Mouse (Mus musculus) lung, postnatal 4 days (tissue): ENCODE measurements around the gene Oxsr1.
A peak's percentile ranks its signal among the peaks of the same experiment; 100 is the strongest.
"Not testable (repeated sequence)": the region's sequence is repeated elsewhere in the genome, so short reads cannot be mapped to it uniquely, and the experiment has no call there.

ENCODE experiments used
- DNase-seq, 2 experiments: peaks; one replicate each; pipeline ENCODE4 v3.0.0; 2021

Oxsr1 gene

DNA sequence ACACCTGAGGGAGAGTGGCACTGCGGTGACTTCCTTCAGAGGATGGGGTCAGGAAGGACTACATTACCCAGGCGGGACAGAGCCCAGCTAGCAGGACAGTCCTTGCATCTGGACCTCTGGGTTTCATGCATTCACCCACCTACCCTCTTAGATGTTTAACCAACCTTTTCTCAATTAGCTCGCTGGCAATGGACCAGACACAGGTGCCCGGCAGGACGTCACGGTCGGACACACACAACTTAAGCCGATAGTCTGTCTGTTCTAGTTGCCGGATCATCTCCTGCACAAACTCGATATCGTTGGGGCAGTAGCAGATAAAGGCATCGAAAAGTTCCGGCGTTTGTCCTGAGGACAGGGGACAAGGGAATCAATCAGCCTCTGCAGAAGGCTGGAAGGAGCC is 15.6 kb upstream of the Oxsr1 start:
- DNase-seq, result no peak

DNA sequence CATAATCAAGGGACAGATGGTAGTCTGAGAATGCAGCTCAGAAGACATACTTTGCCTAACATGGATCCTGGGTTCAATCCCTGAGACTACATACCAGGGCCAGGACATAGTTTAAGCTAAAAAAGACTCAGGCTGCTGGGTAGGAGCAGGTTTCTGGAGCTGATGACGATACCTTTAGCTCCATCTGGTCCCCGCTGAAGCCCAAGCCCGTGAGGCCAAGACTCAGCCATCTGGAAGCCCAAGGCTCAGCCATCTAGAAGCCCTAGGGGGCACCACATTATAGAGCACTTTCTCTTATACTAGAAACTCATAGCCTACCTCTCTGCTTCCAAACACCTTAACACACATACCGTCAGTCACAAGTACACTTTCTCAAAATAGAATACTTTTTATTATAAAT is 13.3 kb upstream of the Oxsr1 start:
- DNase-seq, result no peak

DNA sequence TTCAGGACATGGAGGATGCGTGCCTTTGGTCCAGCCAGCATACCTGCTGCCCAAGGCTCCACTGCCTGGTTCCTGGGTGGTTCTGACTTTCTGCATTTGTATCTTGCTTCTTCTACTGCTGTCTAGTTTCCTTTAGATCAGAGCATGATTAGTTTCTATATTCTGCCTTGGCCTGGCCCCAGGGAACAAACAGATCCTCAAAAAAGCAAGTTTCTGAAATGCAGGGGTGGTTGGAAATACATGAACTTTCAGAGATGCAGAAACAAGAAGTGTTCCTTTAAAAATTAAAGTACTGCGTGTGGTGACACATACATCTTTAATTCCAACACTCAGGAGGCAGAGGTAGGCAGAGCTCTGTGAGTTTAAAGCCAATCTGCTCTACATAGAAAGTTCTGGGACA is 12.6 kb upstream of the Oxsr1 start:
- no peak for DNase-seq

DNA sequence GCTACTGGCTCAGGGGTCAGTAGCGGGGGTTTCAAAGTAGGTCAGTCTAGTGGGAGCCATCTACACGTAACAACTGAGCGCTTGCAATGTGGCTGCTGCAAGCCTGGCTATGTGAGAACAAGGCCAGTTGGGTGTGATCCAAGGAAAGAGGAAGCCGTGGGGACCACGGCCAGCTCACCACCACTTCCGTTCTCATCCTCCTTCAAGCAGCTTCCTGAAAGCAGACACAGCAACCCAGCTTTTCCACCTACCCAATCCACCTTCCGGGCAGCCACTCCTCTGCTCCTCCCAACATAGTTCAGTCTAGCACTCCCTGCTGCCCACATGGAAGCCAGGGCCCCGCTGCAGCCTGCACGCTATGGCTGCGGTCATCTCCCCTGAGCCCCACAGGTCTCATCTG is 12.1 kb upstream of the Oxsr1 start:
- DNase-seq, result peak; percentile 76 to 84

DNA sequence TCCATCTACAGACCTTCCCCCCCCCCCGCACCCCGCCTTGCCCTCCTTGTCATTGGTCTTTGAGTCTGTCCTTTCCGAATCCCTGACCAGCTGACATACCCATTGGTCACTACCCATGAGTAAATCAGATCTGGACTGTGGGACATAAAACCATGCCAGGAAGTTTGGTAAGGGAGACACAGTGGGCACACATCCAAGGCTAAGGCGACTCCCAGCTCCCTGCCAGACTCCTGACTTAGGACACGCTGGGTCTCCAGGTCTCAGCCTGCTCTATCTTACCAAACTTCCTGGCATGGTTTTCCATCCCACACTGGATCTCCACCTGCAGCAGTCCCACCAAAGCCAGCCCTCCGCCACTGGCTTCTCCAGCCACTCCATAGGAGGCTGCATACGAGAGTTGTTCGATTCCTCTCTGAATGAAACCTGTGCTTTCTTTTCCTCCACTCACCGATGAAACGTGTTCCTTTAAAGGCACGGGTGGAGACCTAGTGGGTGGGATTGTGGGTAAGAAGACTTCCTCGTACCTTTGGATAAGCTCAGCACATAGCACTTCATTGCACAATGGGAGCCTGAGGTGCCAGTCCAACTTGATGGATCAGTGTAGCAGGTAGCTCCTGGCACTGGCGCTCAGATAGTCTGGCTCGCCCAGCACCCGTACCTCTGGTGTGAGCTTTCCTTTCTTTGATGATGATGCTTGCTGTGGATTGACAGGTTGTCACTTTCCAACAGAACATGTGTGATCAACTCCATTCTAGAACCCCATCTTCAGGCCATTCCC is 8.1 kb upstream of the Oxsr1 start:
- DNase-seq, result no peak

DNA sequence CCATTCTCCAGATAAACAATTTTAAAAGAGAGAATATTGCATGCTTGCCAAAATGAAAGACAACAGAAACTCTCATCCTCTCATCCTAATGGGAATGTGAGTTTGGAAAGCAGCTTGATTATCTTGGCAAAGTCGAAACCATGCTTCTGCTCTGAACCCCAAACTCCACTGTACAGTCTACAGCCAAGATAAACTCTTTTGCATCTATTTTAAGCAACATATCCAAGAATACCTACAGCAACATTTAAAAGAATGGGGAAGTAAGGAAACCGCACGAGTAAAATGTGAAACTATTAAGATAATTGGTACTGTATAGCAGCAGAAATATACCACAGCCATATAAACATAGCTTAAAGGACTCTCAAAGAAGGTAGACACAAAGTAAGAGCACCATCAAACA is 6.3 kb upstream of the Oxsr1 start:
- no peak for DNase-seq

DNA sequence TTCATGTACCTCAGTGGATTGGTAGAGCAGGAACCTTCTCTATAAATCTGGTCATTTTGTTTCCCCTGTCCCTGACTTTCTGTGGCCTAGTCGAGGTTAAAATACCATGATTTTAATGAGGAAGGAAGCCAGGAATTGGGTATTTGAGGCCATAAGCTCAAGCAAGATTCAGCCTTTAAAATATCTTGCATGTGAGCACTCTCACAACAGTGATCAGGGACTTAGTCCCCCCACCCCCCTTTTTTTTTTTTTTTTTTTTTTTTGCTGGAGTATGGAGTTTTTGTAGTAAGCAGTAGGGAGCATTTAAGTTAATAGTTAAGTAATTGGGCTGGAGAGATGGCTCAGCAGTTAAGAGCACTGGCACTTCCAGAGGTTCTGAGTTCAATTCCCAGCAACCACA is 1.9 kb upstream of the Oxsr1 start:
- no peak for DNase-seq

DNA sequence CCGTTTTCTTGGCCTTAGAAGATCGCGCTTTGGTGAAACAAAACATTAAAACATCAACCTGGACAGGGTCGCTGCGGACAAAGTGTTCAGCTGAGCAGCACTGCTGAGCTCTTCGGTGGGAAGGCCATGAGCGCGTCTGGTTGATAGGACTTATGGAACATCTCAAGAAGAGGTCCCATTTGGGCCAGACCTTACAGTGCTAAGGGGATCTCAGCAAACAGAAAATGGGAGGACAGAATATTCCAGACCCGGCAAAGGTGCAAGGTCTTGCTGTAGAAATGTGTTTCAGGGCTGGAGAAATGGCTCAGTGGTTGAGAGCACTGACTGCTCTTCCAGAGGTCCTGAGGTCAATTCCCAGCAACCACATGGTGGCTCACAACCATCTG is 1.0 kb upstream of the Oxsr1 start:
- DNase-seq, result no peak

DNA sequence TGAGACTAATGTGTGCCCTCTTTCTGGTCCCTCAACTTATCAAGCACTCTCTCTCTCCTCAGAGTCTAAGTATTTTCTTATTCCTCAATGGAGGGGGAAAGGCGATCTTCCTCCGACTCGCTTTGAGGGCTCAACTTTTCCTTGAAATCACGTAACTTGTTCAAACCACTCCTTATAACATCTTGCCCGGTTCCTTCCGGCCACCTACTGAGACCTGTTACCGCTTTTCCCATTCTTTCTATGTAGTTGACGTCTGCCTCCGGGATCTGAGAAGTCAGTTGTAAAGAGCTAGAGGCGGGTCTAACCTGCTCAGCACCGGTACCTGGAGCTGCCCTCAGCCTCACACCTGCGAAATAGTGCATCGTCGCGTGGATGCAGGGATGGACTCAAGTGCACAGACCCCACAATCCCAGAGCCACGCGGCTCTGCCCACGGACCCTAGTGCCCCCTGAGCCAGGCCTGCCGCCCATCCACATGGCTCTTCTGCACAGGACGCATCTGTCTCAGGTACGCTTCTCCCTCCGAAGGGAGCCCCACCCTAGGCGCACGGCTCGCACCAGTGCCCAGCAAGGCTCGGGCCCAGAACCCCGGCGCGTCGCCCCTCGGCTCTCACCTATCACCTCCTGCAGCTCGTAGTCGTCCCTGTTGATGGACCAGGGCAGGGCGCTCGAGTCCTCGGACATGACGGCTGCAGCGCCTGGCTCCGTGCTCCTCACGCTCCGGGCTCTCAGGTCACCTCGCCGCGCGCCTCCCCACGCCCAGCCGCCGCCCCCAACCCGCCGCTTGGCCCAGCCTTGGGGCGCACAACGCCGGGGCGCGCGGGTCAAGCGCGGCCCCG is 616 bp downstream of the Oxsr1 start:
- DNase-seq, result no peak

DNA sequence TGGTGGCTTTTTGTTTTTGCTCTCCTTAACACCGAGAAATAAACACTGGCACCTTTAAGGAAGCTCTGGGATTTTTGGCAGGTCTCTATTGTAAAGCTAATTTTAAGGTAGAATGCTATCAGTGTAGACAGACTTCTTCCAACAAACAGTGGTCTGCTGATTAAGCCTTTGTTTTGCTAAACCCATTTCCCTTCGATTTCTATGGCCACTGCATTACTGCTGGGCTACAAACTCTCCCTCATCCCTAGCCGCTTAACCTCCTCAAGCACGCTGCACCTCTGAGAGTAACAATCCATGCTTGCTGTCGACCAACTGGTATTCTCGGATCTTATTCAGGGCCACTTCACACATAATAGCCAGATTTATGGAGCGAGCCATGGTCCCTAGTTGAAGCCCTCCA is 1.3 kb downstream of the Oxsr1 start:
- no peak for DNase-seq

DNA sequence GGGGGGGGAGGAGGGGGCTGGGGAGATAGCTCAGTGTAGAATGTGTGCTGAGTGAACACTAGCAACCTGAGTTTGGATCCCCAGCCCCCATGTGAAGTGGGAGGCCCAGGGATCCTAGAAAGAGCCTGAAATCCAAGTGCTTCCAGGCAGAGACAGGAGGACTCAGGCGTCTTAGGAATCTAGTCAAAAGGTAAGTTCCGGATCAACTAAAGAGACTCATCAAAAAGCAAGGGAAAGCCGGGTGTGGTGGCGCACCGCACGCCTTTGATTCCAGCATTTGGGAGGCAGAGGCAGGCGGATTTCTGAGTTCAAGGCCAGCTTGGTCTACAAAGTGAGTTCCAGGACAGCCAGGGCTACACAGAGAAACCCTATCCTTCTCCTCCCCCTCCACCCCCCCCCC is 1.8 kb downstream of the Oxsr1 start:
- no peak for DNase-seq

DNA sequence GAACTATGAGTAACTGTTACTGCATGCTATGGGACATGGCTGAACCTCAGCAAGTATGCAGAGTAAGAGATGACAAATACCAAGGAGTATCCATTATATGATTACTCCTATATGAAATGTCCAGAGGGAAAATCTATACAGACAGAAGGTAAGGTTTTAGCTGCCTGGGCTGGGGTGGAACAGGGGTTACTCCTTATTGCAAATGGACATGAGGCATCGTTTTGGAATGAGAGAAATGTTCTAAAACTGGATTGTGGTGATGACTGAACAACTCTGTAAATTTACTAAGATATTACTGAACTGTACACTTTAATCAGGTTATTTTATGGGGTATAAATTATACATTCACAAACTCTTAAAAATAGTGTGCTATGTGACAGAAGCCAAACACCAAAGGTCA is 3.3 kb downstream of the Oxsr1 start:
- DNase-seq, result no peak

DNA sequence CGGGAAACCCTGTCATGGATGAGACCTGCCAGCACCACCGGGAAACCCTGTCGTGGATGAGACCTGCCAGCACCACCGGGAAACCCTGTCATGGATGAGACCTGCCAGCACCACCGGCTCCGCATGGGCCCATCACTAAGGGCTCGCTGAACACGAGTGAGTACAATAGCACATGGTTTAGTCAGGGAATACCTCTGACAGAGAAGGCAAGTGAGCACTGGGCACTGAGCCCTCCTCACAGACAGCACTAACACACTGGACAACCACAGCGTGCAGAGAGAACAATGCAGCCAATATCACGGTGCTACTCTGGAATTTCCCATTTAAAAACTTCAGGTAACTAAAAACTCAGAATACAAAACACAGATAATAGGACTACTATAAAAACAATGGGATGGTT is 9.1 kb downstream of the Oxsr1 start:
- DNase-seq, result no peak

DNA sequence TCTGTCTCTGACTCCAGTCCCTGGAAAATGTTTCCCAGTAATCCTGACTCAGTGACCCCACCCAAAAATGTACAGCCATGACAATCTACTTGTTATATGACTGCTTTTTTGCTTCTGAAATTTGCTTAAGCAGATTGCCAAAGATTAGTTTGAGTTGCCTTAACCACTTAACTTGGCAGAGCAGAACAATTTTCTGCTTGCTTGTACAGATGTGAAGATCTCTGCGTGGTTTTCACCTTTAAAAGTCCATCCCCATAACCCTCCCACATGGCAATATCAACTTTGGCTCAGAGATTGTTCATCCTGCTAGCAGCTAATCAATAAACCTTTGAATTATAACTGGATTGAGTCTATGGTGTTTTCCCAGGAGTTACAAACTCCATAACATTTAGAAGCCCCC is 13.2 kb downstream of the Oxsr1 start:
- no peak for DNase-seq

DNA sequence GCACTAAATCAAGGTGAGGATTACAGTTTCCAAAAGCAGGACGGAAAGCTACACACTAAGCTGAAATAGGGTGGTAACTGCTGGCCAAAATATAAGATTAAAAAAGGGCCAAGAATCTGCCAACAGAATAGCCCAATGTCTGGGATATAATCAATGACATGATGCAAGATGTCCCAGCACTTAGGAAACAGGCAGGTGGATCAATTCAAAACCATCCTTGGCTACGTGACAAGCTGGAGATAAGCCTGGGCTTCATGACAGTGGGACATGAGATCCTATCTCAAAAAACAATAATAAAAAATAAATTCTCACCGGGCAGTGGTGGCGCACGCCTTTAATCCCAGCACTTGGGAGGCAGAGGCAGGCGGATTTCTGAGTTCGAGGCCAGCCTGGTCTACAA is 16.4 kb downstream of the Oxsr1 start:
- no peak for DNase-seq

DNA sequence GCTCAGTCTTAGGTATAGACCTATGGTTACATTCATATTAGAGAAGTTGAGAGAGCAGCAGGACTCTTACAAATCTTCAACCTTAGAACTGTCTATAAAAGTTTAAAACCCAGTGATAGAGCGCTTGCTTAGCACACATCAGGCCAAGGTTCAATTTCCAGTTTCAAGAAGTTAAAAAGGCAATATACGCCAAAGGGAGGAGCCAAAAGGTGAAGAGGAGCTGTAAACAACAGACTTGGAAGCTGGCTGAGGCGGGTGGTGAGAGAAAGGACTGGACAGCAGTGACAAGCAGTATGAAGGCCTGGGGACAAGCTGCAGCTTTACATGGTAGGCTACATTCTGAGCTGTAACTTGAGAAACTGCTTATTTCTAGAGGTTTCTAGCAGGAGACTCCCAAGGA is 23.7 kb downstream of the Oxsr1 start:
- DNase-seq, result no peak

DNA sequence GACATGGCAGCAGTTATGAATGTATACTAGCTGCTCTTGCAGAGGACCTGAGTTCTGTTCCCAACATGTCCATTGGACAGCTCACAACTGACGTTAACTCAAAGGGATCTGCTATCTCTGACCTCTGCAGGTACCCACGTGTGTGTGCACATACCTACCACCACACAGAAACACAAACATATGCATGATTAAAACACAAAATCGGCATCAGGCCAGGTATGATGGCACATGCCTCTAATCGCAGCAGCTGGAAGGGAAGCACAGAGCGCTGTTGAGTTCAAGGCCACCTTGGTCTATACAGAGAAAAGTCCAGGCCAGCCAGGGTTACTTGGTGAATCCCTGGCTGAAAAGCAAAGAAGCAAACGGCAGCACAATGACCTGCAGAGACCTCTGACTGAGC is 24.5 kb downstream of the Oxsr1 start:
- no peak for DNase-seq

DNA sequence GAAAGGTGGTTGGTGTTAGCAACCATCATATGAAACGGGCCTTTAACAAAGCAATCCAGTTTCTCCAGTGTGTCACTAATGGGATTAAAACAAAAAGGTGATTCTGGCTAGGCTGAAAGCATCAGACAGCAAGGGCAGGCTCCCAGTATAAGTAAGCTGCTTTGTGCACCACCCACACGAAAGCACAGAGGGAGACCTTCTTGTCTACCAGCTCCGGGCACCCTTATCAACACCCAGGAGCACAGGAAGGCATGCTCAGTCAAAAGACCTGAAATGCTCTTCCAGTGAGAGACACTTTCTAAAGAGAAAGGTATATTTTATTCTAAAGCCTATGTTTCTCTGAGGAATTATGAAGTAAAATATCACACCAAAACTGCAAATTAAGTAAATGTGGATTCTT is 31.4 kb downstream of the Oxsr1 start:
- no peak for DNase-seq

DNA sequence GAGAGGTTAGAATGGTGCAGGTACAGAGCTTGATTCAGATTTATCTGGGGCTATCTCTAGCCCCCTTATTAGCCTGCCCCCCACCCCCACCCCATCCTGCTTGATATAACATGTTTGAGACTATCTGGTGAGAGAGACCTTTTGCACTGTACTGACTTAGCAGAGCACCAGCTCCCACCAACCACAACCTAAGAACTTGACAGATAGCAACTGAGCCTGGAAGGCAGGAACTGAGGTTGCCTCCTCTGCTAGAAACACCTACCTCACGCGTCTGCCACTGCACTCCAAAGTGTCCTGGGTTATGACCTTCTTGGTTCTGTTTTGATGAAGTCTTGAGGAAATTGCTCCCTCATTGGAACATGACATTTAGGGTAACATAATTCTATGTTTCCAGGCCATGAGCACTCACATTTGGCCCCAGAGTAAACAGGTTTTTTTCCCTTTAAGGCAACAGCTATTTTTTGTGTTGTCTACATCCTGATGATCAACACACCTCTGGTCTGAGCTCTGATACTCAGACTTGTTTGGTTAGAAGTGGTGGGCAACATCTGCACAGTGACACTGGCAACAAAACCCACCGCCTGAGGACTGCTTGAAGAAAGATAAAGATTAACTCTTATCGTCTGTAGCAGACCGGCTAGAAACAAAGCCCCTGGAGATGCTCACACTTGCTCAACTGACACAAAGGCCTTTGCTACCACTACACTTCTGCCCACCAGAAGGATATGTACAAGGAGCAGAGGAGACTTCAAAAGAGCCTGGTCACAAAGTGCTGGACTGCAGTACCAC is 41.1 kb downstream of the Oxsr1 start:
- no peak for DNase-seq

DNA sequence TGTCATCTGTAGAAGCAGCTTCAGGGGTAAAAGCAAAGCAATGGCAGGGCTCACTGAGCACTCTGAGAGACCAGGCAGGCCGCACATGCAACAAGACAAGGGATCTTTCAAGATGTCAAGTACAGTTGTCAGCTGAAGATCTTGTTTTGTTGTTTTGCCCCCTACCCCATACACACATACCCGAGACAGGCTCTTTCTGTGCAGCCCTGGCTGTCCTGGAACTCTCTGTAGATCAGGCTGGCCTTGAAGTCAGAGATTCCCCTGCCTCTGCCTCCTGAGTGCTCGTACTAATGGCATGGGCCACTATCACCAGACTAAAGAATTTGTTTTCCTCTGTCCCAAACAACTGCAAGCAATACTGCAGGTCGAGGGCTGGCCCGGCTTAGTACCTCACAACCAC is 44.2 kb downstream of the Oxsr1 start:
- DNase-seq, result no peak

DNA sequence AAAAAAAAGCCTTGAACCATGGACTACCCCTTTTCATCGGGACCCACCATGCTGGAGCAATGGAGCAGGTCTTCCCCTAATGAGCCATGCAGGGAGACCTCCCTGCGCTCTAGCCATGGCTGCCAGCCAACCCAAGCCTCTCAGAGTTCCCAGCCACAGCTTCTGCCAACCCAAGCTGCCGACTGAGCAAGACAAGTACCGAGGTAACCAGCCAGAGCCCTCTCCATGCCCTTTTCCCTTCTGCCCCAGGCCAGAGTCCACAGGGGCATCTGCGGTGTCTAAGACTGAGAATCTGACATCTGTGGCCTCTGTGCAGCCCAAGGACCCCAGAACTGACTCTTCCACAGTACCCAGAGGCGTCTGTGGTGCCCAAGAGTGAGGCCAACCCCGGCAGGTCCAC is 45.9 kb downstream of the Oxsr1 start:
- no peak for DNase-seq

DNA sequence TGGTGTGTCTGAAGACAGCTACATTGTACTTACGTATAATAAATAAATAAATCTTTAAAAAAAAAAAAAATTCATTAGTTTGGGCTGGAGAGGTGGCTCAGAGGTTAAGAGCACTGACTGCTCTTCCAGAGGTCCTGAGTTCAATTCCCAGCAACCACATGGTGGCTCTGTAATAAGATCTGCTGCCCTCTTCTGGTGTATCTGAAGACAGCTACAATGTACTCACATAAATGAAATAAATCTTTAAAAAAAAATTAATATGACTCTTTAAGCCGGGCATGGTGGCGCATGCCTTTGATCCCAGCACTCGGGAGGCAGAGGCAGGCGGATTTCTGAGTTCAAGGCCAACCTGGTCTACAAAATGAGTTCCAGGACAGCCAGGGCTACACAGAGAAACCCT is 47.4 kb downstream of the Oxsr1 start:
- DNase-seq, result not testable (repeated sequence)

DNA sequence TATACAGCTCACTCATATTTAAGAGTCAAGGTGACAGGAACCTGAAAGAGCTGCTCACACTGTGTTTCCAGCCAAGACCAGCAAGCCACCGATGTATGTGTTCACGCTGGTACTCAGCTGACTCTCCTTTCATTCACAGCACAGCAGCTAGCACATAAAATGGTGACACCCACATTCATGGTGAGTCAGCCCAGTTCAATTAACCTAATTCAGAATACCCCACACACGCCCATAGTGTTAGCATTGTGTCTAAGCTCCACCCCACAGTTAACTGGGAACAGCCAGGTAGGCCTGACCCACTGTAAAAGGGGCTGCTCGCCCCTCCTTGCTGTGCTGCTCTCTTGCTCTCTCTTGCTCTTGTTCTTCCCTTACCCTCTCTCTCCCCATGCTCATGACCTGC is 50.7 kb downstream of the Oxsr1 start:
- no peak for DNase-seq
